Mouse (Mus musculus) bone marrow, adult 2 months (tissue): ENCODE data around the gene Gm21830.

ENCODE experiments used
- CTCF ChIP-seq: fragments of 200-500 bp; IDR thresholded peaks from 2 replicates; pipeline ENCODE4 v1.5.1; 2011; ENCODE audit warnings: low read length, control low read depth; ENCODE audit not compliant: control insufficient read depth, insufficient read depth
- POLR2A ChIP-seq: fragments of 200-500 bp; IDR thresholded peaks from 2 replicates; pipeline ENCODE4 v1.6.1; 2011; ENCODE audit warnings: low read depth, mild to moderate bottlenecking, control low read depth, low read length, borderline replicate concordance; ENCODE audit not compliant: control insufficient read depth

DNA sequence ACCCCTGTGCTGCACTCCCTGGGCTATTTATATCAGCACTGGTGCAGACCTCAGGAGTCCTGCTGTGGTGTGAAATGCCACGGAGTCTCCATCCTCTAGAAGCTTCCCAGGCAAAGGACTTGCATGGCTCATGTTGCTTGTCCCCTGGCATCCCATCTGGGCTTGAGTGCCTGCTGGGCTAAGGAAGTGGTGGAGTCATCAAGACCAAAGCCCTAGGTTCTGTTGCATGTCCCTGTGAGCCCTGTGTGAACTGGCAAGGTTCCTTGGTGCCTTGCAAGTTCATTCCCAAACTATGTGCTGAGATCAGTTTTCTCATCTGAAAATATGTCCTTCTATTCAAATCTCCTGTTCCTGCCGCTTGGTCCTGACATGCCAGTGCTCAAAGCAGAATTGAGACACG, 67.5 kb downstream of the Gm21830 start:
- no peak for TF ChIP-seq POLR2A
- no peak for TF ChIP-seq CTCF
